Mouse (Mus musculus) cerebellum, adult 8-10 months (tissue): Measurements from ENCODE around the gene Mrto4.
"Not testable (repeated sequence)": the region's sequence is repeated elsewhere in the genome, so short reads cannot be mapped to it uniquely, and the experiment has no call there.

Experiments used
- DNase-seq: peaks from one replicate; pipeline ENCODE4 v3.0.0; 2022

The Mrto4 gene

GRCm38 (mm10) chr4:139351931-139352711 lies at the start of gene Mrto4, which contains the start of the genes Emc1 and Ubr4:
Gene Mrto4 (minus strand): TSS chr4:139352576.
Gene Emc1 (plus strand): TSS chr4:139352587.
Gene Ubr4 (plus strand): TSS chr4:139352609.
- DNase-seq, result peak; percentile 79

- DNase-seq, result no peak
These were observed 48.1 kb upstream of the Mrto4 start for GRCm38 (mm10) chr4:139400487-139400886.

- no peak for DNase-seq
These were observed 43.1 kb upstream of the Mrto4 start for GRCm38 (mm10) chr4:139395431-139395830.

- no peak for DNase-seq
These were observed 37.2 kb upstream of the Mrto4 start for GRCm38 (mm10) chr4:139389557-139389956.

GRCm38 (mm10) chr4:139386869-139387319 lies 34.5 kb upstream of the Mrto4 start:
- DNase-seq, result no peak

GRCm38 (mm10) chr4:139385841-139386240 lies 33.5 kb upstream of the Mrto4 start:
- DNase-seq, result not testable (repeated sequence)

- no peak for DNase-seq
These were observed 29.9 kb upstream of the Mrto4 start for GRCm38 (mm10) chr4:139382231-139382630.

GRCm38 (mm10) chr4:139381452-139381845 lies 29.1 kb upstream of the Mrto4 start:
- no peak for DNase-seq

GRCm38 (mm10) chr4:139380775-139381451 lies 28.5 kb upstream of the Mrto4 start:
- no peak for DNase-seq

GRCm38 (mm10) chr4:139380207-139380748 lies 27.9 kb upstream of the Mrto4 start:
- peak; percentile 100 for DNase-seq

- DNase-seq, result no peak
These were observed 27.3 kb upstream of the Mrto4 start for GRCm38 (mm10) chr4:139379719-139380118.

GRCm38 (mm10) chr4:139373531-139373930 lies 21.2 kb upstream of the Mrto4 start:
- DNase-seq, result no peak

GRCm38 (mm10) chr4:139373130-139373529 lies 20.8 kb upstream of the Mrto4 start:
- DNase-seq, result no peak

GRCm38 (mm10) chr4:139368038-139368437 lies 15.7 kb upstream of the Mrto4 start:
- no peak for DNase-seq

- no peak for DNase-seq
These were observed 15.0 kb upstream of the Mrto4 start for GRCm38 (mm10) chr4:139367336-139367735.

GRCm38 (mm10) chr4:139360761-139361548 lies 8.6 kb upstream of the Mrto4 start:
- DNase-seq, result no peak

- DNase-seq, result no peak
These were observed 4.8 kb upstream of the Mrto4 start for GRCm38 (mm10) chr4:139357211-139357610.

- DNase-seq, result no peak
These were observed 456 bp upstream of the Mrto4 start for GRCm38 (mm10) chr4:139352832-139353231.

- DNase-seq, result no peak
These were observed 6.9 kb downstream of the Mrto4 start for GRCm38 (mm10) chr4:139345416-139346019.

GRCm38 (mm10) chr4:139343718-139344117 lies 8.7 kb downstream of the Mrto4 start:
- no peak for DNase-seq

- DNase-seq, result no peak
These were observed 10.7 kb downstream of the Mrto4 start for GRCm38 (mm10) chr4:139341556-139342233.

GRCm38 (mm10) chr4:139340835-139341234 lies 11.5 kb downstream of the Mrto4 start:
- no peak for DNase-seq
